Mouse (Mus musculus): ENCODE data around the gene Acbd5. TPM values are rescaled to one million over a fixed set of nuclear protein-coding genes. Genes with fewer than 3 reads are reported as not detected.

The Acbd5 gene
- polyA plus RNA-seq, 1 experiment from 2014 or later = 26.0 TPM

DNA sequence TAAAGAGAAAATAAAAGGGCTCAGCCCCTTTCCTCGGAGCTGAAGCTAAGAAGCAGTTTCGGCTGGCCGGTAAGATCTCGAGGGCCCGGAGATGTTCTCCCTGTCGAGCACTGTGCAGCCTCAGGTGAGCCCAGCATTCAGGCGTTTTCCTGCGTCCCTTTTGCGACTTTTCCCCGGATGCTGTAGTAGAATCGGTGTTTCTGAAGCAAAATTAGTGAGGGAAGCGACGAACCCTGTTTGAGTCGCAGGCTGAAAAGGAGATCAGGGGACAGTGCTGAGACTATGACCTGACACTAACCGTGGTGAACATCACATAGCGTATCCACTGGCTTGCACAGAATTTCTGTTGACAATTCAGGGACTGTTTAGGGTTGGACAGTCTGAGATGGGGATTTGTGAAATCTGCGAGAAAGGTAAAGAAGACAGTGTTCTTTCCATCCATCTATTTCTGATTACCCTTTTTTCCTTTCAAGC, 88.7 kb downstream of the Acbd5 start:
- Histone ChIP-seq H3K9ac (ENCODE audit: low read depth, low read length) (peak overlapping the region; percentile 78), H3K4me1 (ENCODE audit: control insufficient read depth, insufficient read depth, low read length) (peaks cover 9% of the 10 kb centered on the region; the same call in 1 of the 2 replicates), H3K36me3 (ENCODE audit: control insufficient read depth, insufficient read depth, low read length) (no peaks in the 10 kb centered on the region; the same call in 1 of the 2 replicates), H3K9me3 (ENCODE audit: control insufficient read depth, low read length) (no peaks in the 10 kb centered on the region), H3K27me3 (ENCODE audit: control insufficient read depth, insufficient read depth, low read length) (no peaks in the 10 kb centered on the region), H3K4me2 (replicated peaks; ENCODE audit: low read depth, low read length) (peak overlapping the region; percentile 44), H3K4me3 (ENCODE audit: low read length) (peak overlapping the region; percentile 90), H3K27ac (ENCODE audit: low read depth, low read length) (peak overlapping the region; percentile 99)
- WGBS = under 1% methylated on average over 17 of the region's 17 CpGs
- peak; percentile 0; the same call in 1 of the 2 replicates for ATAC-seq (ENCODE audit: low FRiP score, low TSS enrichment)

Other genes with a start within 250 kb of the Acbd5 start
- gene Pdss1, start 172.6 kb upstream of the Acbd5 start, polyA plus RNA-seq (2014; fragmentation: Nextera tagmentation; extraction: Ambion mirVana) = 24.5 and 25.5 TPM in 2 replicates
- gene Abi1, start 27.9 kb upstream of the Acbd5 start, polyA plus RNA-seq (2014; fragmentation: Nextera tagmentation; extraction: Ambion mirVana) = 39.2 and 49.1 TPM in 2 replicates
- 9.1 and 15.7 TPM in 2 replicates for gene Mastl, start 87.9 kb downstream of the Acbd5 start, polyA plus RNA-seq (2014; fragmentation: Nextera tagmentation; extraction: Ambion mirVana)
- 78.9 and 90.4 TPM in 2 replicates for gene Yme1l1, start 88.2 kb downstream of the Acbd5 start, polyA plus RNA-seq (2014; fragmentation: Nextera tagmentation; extraction: Ambion mirVana)
- gene 4931423N10Rik, start 139.3 kb downstream of the Acbd5 start, polyA plus RNA-seq (2014; fragmentation: Nextera tagmentation; extraction: Ambion mirVana) = not detected in 2 replicates